Mouse (Mus musculus): Measurements from ENCODE around the gene Hpse. TPM values are rescaled to one million over a fixed set of nuclear protein-coding genes. Genes with fewer than 3 reads are reported as not detected.

Gene Hpse
- total RNA-seq, 1 experiment from 2014 or later, result 7.9 TPM

DNA sequence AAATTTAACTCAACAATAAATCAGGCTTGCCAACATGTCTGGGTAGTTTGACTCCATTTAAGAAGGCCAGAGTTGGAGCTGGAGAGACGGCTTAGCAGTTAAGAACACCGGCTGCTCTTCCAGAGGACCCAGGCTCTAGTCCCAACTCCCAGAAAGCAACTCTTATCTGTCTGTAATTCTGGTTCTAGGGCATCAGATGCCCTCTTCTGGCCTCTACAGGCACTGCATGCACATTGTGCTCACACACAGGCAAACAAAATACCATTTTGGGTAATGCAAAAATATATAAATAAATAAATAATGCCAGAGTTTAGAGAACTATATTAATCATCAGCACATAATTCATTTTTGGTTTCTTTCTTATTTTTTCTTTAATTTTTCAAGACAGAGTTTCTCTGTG lies 15.2 kb downstream of the Hpse start:
- no peak for ATAC-seq (replicated peaks in 1 of 2; ENCODE audit: insufficient read depth in 1 of 2, low FRiP score in 2 of 2, low TSS enrichment in 1 of 2, low read depth in 1 of 2, poor library complexity in 2 of 2, severe bottlenecking in 2 of 2)

GRCm38 (mm10) chr5:100702325-100702724 lies 17.2 kb downstream of the Hpse start:
- no peak for ATAC-seq (replicated peaks in 1 of 2; ENCODE audit: insufficient read depth in 1 of 2, low FRiP score in 2 of 2, low TSS enrichment in 1 of 2, low read depth in 1 of 2, poor library complexity in 2 of 2, severe bottlenecking in 2 of 2)

- ATAC-seq (replicated peaks in 1 of 2; ENCODE audit: insufficient read depth in 1 of 2, low FRiP score in 2 of 2, low TSS enrichment in 1 of 2, low read depth in 1 of 2, poor library complexity in 2 of 2, severe bottlenecking in 2 of 2), result no peak
These were observed 18.5 kb downstream of the Hpse start for GRCm38 (mm10) chr5:100700861-100701620.

GRCm38 (mm10) chr5:100697886-100698285 lies 21.6 kb downstream of the Hpse start:
- ATAC-seq (replicated peaks in 1 of 2; ENCODE audit: insufficient read depth in 1 of 2, low FRiP score in 2 of 2, low TSS enrichment in 1 of 2, low read depth in 1 of 2, poor library complexity in 2 of 2, severe bottlenecking in 2 of 2), result no peak

DNA sequence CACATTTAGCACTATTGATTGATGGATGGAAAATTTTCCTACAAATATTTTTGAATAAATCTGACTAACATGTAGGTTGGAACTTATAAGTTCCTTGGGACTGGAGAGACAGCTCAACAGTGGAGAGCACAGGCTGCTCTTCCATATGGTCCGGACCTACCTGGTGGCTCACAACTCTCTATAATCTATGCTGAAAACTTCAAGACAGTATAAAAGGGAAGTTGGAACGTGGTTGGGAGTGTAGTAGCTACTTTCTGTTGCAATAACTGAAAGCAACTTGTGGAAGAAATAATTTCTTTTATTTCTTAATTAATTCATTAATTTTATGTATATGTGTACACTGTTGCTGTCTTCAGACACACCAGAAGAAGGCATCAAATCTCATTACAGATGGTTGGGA lies 22.1 kb downstream of the Hpse start:
- ATAC-seq (replicated peaks in 1 of 2; ENCODE audit: insufficient read depth in 1 of 2, low FRiP score in 2 of 2, low TSS enrichment in 1 of 2, low read depth in 1 of 2, poor library complexity in 2 of 2, severe bottlenecking in 2 of 2), result peak in 1 of 2 experiments; percentile 53; a peak in 1 of 4 replicates

GRCm38 (mm10) chr5:100685631-100686030 lies 33.9 kb downstream of the Hpse start:
- ATAC-seq (replicated peaks in 1 of 2; ENCODE audit: insufficient read depth in 1 of 2, low FRiP score in 2 of 2, low TSS enrichment in 1 of 2, low read depth in 1 of 2, poor library complexity in 2 of 2, severe bottlenecking in 2 of 2), result no peak

DNA sequence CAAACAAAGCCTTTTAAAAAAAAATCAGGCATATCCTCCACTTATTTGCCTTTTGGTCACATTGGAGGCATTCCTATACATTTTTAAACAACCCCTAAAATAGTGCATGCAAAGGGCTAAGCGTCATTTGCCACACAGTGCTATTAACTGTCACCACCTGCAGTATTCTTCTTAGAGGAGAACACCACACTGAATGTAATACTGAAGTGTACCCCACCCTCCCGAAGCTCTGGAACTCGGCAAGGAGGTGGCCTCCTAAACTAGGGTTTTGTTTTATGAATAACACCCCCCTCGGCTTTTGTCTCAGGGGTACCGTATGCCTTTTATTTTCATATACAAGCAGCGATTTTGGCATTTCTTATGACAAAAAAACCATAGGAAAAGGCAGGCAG lies 39.0 kb downstream of the Hpse start:
- ATAC-seq (replicated peaks in 1 of 2; ENCODE audit: insufficient read depth in 1 of 2, low FRiP score in 2 of 2, low TSS enrichment in 1 of 2, low read depth in 1 of 2, poor library complexity in 2 of 2, severe bottlenecking in 2 of 2), result no peak

DNA sequence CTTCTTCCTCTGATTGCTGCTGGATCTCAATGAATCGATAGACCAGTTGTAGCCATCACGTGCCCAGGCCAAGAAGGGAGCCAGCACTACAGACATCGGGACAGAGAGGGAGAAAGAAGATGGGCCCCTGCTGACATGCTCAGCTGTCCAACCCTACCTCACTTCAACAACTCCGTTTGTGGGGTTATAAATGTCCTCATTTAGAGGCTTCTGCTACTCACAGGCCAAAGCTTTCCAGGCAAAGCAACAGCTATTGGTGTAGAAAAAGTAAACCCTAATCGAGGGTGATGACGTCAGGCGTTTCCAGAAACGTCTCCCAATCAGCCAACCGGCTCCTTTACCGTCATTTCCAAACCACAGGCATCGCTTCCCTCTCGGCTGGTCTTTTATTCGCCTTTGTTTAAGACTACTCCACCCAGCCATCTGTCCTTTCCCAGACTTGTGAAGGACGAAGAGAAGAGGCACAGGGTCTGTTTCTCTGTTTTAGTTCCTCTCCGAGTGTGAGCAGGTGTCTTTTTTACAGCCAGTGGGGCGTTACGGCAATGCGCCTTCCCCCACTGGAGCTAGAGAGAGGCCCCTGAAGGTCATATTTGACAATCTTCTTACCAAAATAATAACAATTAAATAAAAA lies 39.5 kb downstream of the Hpse start:
- no peak for ATAC-seq (replicated peaks in 1 of 2; ENCODE audit: insufficient read depth in 1 of 2, low FRiP score in 2 of 2, low TSS enrichment in 1 of 2, low read depth in 1 of 2, poor library complexity in 2 of 2, severe bottlenecking in 2 of 2)

- ATAC-seq (replicated peaks in 1 of 2; ENCODE audit: insufficient read depth in 1 of 2, low FRiP score in 2 of 2, low TSS enrichment in 1 of 2, low read depth in 1 of 2, poor library complexity in 2 of 2, severe bottlenecking in 2 of 2), result peak; percentile 90
These were observed 44.7 kb downstream of the Hpse start, which contains the start of gene Coq2 for GRCm38 (mm10) chr5:100674711-100675376. TSS of gene Coq2 (minus strand) at chr5:100675140.

DNA sequence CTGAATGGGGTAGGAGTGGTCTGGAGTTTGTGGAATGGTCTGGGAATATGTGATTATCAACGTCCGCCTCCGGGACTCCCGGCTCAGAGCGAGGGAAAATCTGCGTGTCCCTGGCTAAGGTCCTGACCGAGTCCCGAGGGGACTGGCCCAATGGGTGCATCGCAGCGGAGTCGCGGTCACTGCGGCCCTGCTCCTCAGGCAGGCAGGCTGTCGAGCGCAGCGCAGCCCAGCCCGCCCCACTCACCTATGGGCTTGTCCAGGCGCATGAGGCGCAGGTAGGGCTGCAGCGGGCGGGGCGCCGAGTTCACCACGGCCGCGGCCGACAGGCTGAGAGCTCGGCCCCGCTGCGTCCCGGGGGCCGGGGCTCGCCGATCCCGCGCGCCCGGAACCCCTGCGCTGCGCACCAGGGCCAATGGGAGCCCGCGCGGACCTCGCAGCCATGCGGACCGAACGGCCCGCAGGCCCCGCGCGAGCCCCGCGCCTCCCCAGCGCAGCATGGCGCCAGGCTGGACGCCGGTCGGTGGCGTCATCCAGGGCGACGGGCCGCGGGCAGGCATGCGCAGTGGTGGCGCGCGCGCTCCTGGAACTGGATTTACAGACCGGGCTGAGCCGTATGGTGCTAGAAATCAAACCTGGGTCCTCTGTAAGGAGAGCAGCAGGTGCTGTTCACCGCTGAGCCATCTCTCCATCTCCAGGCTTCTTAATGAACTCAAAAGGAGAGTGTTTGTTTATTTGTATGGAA lies 45.6 kb downstream of the Hpse start:
- peak; percentile 69 to 71 for ATAC-seq (replicated peaks in 1 of 2; ENCODE audit: insufficient read depth in 1 of 2, low FRiP score in 2 of 2, low TSS enrichment in 1 of 2, low read depth in 1 of 2, poor library complexity in 2 of 2, severe bottlenecking in 2 of 2)

GRCm38 (mm10) chr5:100672403-100672802 lies 47.1 kb downstream of the Hpse start:
- no peak for ATAC-seq (replicated peaks in 1 of 2; ENCODE audit: insufficient read depth in 1 of 2, low FRiP score in 2 of 2, low TSS enrichment in 1 of 2, low read depth in 1 of 2, poor library complexity in 2 of 2, severe bottlenecking in 2 of 2)

DNA sequence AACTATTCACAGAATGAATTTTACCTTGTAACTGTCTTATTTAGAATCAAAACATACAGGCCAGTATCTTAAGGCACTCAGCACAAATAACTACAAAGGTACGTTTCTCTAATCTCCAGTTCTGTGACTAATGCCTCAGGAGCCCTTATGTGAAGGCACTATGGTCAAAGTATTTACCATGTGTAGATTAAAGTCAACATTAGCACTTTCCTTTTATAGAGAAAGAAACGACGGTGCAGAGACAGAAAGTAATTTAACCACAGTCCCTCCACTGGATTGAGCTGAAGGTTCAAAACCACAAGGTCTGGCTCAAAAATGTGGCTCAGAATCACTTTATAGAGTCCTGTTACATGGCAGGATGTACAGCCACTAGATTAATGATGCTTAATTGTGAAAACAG lies 47.6 kb downstream of the Hpse start:
- ATAC-seq (replicated peaks in 1 of 2; ENCODE audit: insufficient read depth in 1 of 2, low FRiP score in 2 of 2, low TSS enrichment in 1 of 2, low read depth in 1 of 2, poor library complexity in 2 of 2, severe bottlenecking in 2 of 2), result no peak

- peak; percentile 25 to 43; a peak in 1 of 4 replicates for ATAC-seq (replicated peaks in 1 of 2; ENCODE audit: insufficient read depth in 1 of 2, low FRiP score in 2 of 2, low TSS enrichment in 1 of 2, low read depth in 1 of 2, poor library complexity in 2 of 2, severe bottlenecking in 2 of 2)
These were observed 48.1 kb downstream of the Hpse start for GRCm38 (mm10) chr5:100671398-100671797.

- no peak for ATAC-seq (replicated peaks in 1 of 2; ENCODE audit: insufficient read depth in 1 of 2, low FRiP score in 2 of 2, low TSS enrichment in 1 of 2, low read depth in 1 of 2, poor library complexity in 2 of 2, severe bottlenecking in 2 of 2)
These were observed 52.6 kb downstream of the Hpse start for GRCm38 (mm10) chr5:100666965-100667364.

- peak; percentile 57 to 58 for ATAC-seq (replicated peaks in 1 of 2; ENCODE audit: insufficient read depth in 1 of 2, low FRiP score in 2 of 2, low TSS enrichment in 1 of 2, low read depth in 1 of 2, poor library complexity in 2 of 2, severe bottlenecking in 2 of 2)
These were observed 55.7 kb downstream of the Hpse start for GRCm38 (mm10) chr5:100663854-100664253.

DNA sequence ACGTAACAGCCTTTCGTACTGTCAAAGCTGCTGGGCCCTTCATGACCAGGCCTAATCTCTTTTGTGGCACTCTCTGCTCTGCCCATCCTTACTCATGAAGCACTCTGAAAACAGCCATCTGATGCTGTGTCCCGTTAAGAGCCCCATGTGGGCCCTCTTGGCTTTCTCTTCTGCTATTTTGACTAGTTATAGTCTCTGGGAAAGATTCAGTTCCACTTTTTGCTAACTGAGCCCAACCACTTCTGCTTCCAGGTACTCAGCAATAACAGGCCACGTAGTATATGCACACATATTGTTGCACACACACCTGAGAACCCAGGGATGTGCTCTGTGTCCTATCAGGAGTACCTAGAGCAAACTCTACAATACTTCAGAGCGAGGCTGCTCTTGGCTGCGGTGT lies 56.5 kb downstream of the Hpse start:
- ATAC-seq (replicated peaks in 1 of 2; ENCODE audit: insufficient read depth in 1 of 2, low FRiP score in 2 of 2, low TSS enrichment in 1 of 2, low read depth in 1 of 2, poor library complexity in 2 of 2, severe bottlenecking in 2 of 2), result peak; percentile 62 to 68

GRCm38 (mm10) chr5:100658460-100658859 lies 61.1 kb downstream of the Hpse start:
- no peak for ATAC-seq (replicated peaks in 1 of 2; ENCODE audit: insufficient read depth in 1 of 2, low FRiP score in 2 of 2, low TSS enrichment in 1 of 2, low read depth in 1 of 2, poor library complexity in 2 of 2, severe bottlenecking in 2 of 2)

GRCm38 (mm10) chr5:100656352-100656751 lies 63.2 kb downstream of the Hpse start:
- peak; percentile 74 to 82 for ATAC-seq (replicated peaks in 1 of 2; ENCODE audit: insufficient read depth in 1 of 2, low FRiP score in 2 of 2, low TSS enrichment in 1 of 2, low read depth in 1 of 2, poor library complexity in 2 of 2, severe bottlenecking in 2 of 2)

Measured in hematopoietic stem cell, adult 5-6 weeks (primary cell).